ENCODE assay signal across 9 mouse cellular contexts in the genomic region with DNA sequence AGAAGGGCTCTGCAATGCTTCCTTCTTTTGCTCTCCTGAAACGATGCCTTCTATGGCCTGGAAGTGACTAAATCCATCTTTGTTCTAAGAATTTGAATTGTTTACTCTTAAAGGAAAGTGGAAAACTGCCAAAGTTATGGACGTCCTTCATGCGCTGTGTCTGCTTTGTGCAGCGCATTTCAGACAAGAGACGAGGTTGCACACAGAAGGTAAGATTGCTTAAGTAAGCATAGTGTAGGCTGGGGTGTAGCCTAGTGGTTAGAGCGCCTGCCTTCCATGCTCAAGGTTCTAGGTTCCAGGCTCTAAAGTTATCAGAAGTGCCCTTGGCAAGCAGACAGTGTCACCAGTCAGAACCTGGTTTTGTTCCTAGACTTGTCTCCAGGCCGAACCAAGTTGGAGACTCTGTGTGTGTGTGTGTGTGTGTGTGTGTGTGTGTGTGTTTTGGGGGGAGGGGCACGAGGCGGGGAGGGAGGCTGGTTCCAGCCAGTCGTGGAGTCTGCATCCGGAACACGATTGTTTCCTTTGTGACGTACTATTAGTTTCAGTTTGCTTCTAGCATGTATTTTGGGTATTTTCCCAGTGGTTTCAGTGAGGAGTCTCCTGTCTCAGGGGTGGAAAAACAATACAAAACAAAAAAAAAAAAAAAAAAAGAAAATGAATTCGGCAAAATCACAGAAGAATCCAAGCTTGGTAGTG.
DNase-seq lines count a peak whose midpoint lies in the region; ATAC-seq and TF ChIP-seq lines count a peak whose summit lies in the region.
"Had no signal": no experiment of that assay in that cellular context is flagged by ENCODE, and none has a peak within 500 bp of the region (broad histone marks: within the 10 kb centered on the region; RNA-seq: fewer than 3 reads in every experiment).

No protein-coding gene starts in this region.

- peak; percentile 72 for ATAC-seq in forebrain, postnatal 0 days
- peak; percentile 59; the same call in 1 of the 2 replicates for ATAC-seq in midbrain, embryonic 16.5 days

- no peaks in the 10 kb centered on the region for H3K27me3 ChIP-seq in cerebellum, adult 2 months (ENCODE audit: control insufficient read depth, insufficient read depth, low read length)
- H3K27me3 ChIP-seq in forebrain, postnatal 0 days (ENCODE audit: insufficient read depth, low read length): no peaks in the 10 kb centered on the region
- H3K27me3 ChIP-seq in midbrain, embryonic 16.5 days (ENCODE audit: control insufficient read depth, insufficient read depth, low read depth, low read length): no peaks in the 10 kb centered on the region

- H3K4me2 ChIP-seq in forebrain, postnatal 0 days (ENCODE audit: low read depth): peak overlapping the region; percentile 23; the same call in 1 of the 2 replicates
- H3K4me2 ChIP-seq in midbrain, embryonic 16.5 days (ENCODE audit: low read length): peak overlapping the region; percentile 13; the same call in 1 of the 2 replicates

- TF ChIP-seq POLR2A in cerebellum, adult 2 months (IDR thresholded peaks at IDR 0.05; ENCODE audit: borderline replicate concordance, insufficient read depth, low read length): no peak

- H3K9ac ChIP-seq in forebrain, postnatal 0 days: no peak overlapping the region
- H3K9ac ChIP-seq in midbrain, embryonic 16.5 days (ENCODE audit: low read depth, low read length): no peak overlapping the region
- H3K9ac ChIP-seq: liver, embryonic 14.5 days had no signal

- H3K27ac ChIP-seq in cerebellum, adult 2 months (ENCODE audit: insufficient read depth, low read length): peak overlapping the region; percentile 47; the same call in 1 of the 2 replicates
- H3K27ac ChIP-seq in forebrain, postnatal 0 days (ENCODE audit: low read depth, low read length): peak overlapping the region; percentile 46
- H3K27ac ChIP-seq in midbrain, embryonic 16.5 days (ENCODE audit: low read length): peak overlapping the region; percentile 74
- H3K27ac ChIP-seq: liver, embryonic 14.5 days had no signal

- no peaks in the 10 kb centered on the region for H3K36me3 ChIP-seq in forebrain, postnatal 0 days (ENCODE audit: insufficient read depth)
- no peaks in the 10 kb centered on the region for H3K36me3 ChIP-seq in midbrain, embryonic 16.5 days (ENCODE audit: control insufficient read depth, insufficient read depth, low read length)

- TF ChIP-seq CTCF in cerebellum, adult 2 months (IDR thresholded peaks at IDR 0.05; ENCODE audit: borderline replicate concordance, insufficient read depth, low read depth, low read length): no peak
- no peak for TF ChIP-seq CTCF in forebrain, postnatal 0 days (IDR thresholded peaks at IDR 0.05; ENCODE audit: low read depth)

- H3K4me1 ChIP-seq in cerebellum, adult 2 months (ENCODE audit: control insufficient read depth, insufficient read depth, low read length): peaks cover 4% of the 10 kb centered on the region; the same call in 1 of the 2 replicates
- H3K4me1 ChIP-seq in forebrain, postnatal 0 days (ENCODE audit: insufficient read depth): no peaks in the 10 kb centered on the region
- peaks cover 11% of the 10 kb centered on the region for H3K4me1 ChIP-seq in midbrain, embryonic 16.5 days (ENCODE audit: control insufficient read depth, insufficient read depth, low read length)

- no peak for DNase-seq in cerebellum, adult 2 months
- no peak for DNase-seq in cerebellum, adult 8-10 months
- peak; percentile 30 for DNase-seq in MN1 (ENCODE audit: low spot score)
- peak; percentile 52 for DNase-seq in forebrain, postnatal 0 days
- DNase-seq in kidney, adult 18-20 months: peak; percentile 36
- no peak for DNase-seq in thymus, postnatal 36 days
- no peak for DNase-seq in yolk sac, embryonic 10.5 days (ENCODE audit: low spot score)

- H3K9me3 ChIP-seq in forebrain, postnatal 0 days (ENCODE audit: low read length): no peaks in the 10 kb centered on the region
- H3K9me3 ChIP-seq in midbrain, embryonic 16.5 days (replicated peaks; ENCODE audit: control insufficient read depth, low read length, poor library complexity, severe bottlenecking): no peaks in the 10 kb centered on the region

- no peak overlapping the region for H3K4me3 ChIP-seq in cerebellum, adult 2 months (replicated peaks; ENCODE audit: insufficient read depth, low read depth, low read length)
- H3K4me3 ChIP-seq in forebrain, postnatal 0 days (ENCODE audit: low read depth, low read length): no peak overlapping the region
- no peak overlapping the region for H3K4me3 ChIP-seq in midbrain, embryonic 16.5 days (ENCODE audit: low read depth, low read length)

- WGBS in cerebellum, adult 2 months: 52% methylated on average over 14 of the region's 14 CpGs
- WGBS in forebrain, postnatal 0 days: 39% methylated on average over 14 of the region's 14 CpGs
- 63% methylated on average over 14 of the region's 14 CpGs for WGBS in midbrain, embryonic 16.5 days

Comparison
In these comparisons a context has a peak if more than half of its experiments do, and no peak if none do; other contexts are left out.
1. DNase-seq: peak in MN1 (single experiment), forebrain, postnatal 0 days (single experiment) and kidney, adult 18-20 months (single experiment); none in cerebellum, adult 2 months (0 of 2), cerebellum, adult 8-10 months (single experiment), thymus, postnatal 36 days (0 of 2) and yolk sac, embryonic 10.5 days (single experiment).
2. Peak in every context shown above with its lines, with median percentiles within 50 percentile points of each other: H3K27ac ChIP-seq.